25 mouse cellular contexts compared by ENCODE assay signal in genomic region chr3:86820344-86820743, GRCm38 (mm10).
DNase-seq lines count a peak whose midpoint lies in the region; ATAC-seq lines count a peak whose summit lies in the region.
"Had no signal": no experiment of that assay in that cellular context is flagged by ENCODE, and none has a peak within 500 bp of the region (broad histone marks: within the 10 kb centered on the region; RNA-seq: fewer than 3 reads in every experiment).

No protein-coding gene starts in this region.

- WGBS in forebrain, embryonic 15.5 days, result 89% methylated on average over 10 of the region's 10 CpGs

- H3K4me2 ChIP-seq in forebrain, embryonic 15.5 days (replicated peaks), result no peak overlapping the region
- H3K4me2 ChIP-seq: embryonic facial prominence, embryonic 15.5 days; intestine, embryonic 15.5 days; limb, embryonic 13.5 days; liver, embryonic 12.5 days; midbrain, embryonic 12.5 days; stomach, embryonic 15.5 days had no signal

- no peaks in the 10 kb centered on the region for H3K27me3 ChIP-seq in forebrain, embryonic 15.5 days
- H3K27me3 ChIP-seq: embryonic facial prominence, embryonic 15.5 days; intestine, embryonic 15.5 days; limb, embryonic 13.5 days; midbrain, embryonic 12.5 days; stomach, embryonic 15.5 days had no signal

- no peak overlapping the region for H3K27ac ChIP-seq in forebrain, embryonic 15.5 days (replicated peaks)
- H3K27ac ChIP-seq: embryonic facial prominence, embryonic 15.5 days; heart, embryonic 10.5 days; hindbrain, embryonic 10.5 days; intestine, embryonic 15.5 days; limb, embryonic 13.5 days; liver, embryonic 12.5 days; midbrain, embryonic 12.5 days; stomach, embryonic 15.5 days had no signal

- peak; percentile 29 for DNase-seq in heart, adult 11 months
- no peak for DNase-seq in heart, postnatal 25 days (ENCODE audit: low spot score)
- DNase-seq in embryo, embryonic 10 days (ENCODE audit: low spot score), result peak; percentile 47
- peak; percentile 43 for DNase-seq in forelimb bud, embryonic 11.5 days (ENCODE audit: low read depth, low spot score)
- peak; percentile 29 to 54 for DNase-seq in kidney, postnatal 25 days
- no peak for DNase-seq in left cerebral cortex, adult 18-20 months (ENCODE audit: low spot score in 2 of 2)
- DNase-seq: adrenal gland, postnatal 25 days; cerebellum, adult 9-10 months; forebrain, postnatal 0 days; lung, adult 18-20 months; lung, postnatal 10 days; right cerebral cortex, adult 18-20 months; right cerebral cortex, postnatal 4 days; thymus, postnatal 25 days had no signal

- ATAC-seq in forebrain, embryonic 15.5 days (replicated peaks), result no peak
- no peak for ATAC-seq in CD4-positive, CD25-positive, alpha-beta regulatory T cell, adult 4 months
- ATAC-seq: forebrain, postnatal 0 days; hindbrain, embryonic 16.5 days; intestine, embryonic 15.5 days; liver, embryonic 12.5 days had no signal

- H3K36me3 ChIP-seq in forebrain, embryonic 15.5 days, result peaks cover 16% of the 10 kb centered on the region
- H3K36me3 ChIP-seq: embryonic facial prominence, embryonic 15.5 days; heart, embryonic 10.5 days; intestine, embryonic 15.5 days; limb, embryonic 13.5 days; liver, embryonic 12.5 days; stomach, embryonic 15.5 days had no signal

- no peak overlapping the region for H3K4me3 ChIP-seq in forebrain, embryonic 15.5 days
- H3K4me3 ChIP-seq: embryonic facial prominence, embryonic 15.5 days; heart, embryonic 10.5 days; hindbrain, embryonic 10.5 days; intestine, embryonic 15.5 days; limb, embryonic 13.5 days; liver, embryonic 12.5 days; midbrain, embryonic 12.5 days; stomach, embryonic 15.5 days had no signal

- no peak overlapping the region for H3K9ac ChIP-seq in forebrain, embryonic 15.5 days (replicated peaks)
- H3K9ac ChIP-seq: embryonic facial prominence, embryonic 15.5 days; forebrain, postnatal 0 days; intestine, embryonic 15.5 days; limb, embryonic 13.5 days; liver, embryonic 12.5 days; midbrain, embryonic 12.5 days; stomach, embryonic 15.5 days had no signal

- H3K9me3 ChIP-seq in forebrain, embryonic 15.5 days, result no peaks in the 10 kb centered on the region
- H3K9me3 ChIP-seq: embryonic facial prominence, embryonic 15.5 days; heart, embryonic 10.5 days; hindbrain, embryonic 10.5 days; intestine, embryonic 15.5 days; limb, embryonic 13.5 days; liver, embryonic 12.5 days; midbrain, embryonic 12.5 days; stomach, embryonic 15.5 days had no signal

- intact Hi-C loops in heart, postnatal 25 days (cut with DNase I), result no loop called here

- peaks cover 15% of the 10 kb centered on the region for H3K4me1 ChIP-seq in forebrain, embryonic 15.5 days
- H3K4me1 ChIP-seq: embryonic facial prominence, embryonic 15.5 days; liver, embryonic 12.5 days; stomach, embryonic 15.5 days had no signal

Comparison
In these comparisons a context has a peak if more than half of its experiments do, and no peak if none do; other contexts are left out.
1. DNase-seq: peak in heart, adult 11 months (single experiment), embryo, embryonic 10 days (single experiment), forelimb bud, embryonic 11.5 days (single experiment) and kidney, postnatal 25 days (2 of 2); none in heart, postnatal 25 days (single experiment) and left cerebral cortex, adult 18-20 months (0 of 2).